Comparison of ENCODE assay signal across 12 mouse cellular contexts in genomic region chr15:77804949-77805348, GRCm38 (mm10). TPM values are rescaled to one million over a fixed set of nuclear protein-coding genes. Genes with fewer than 3 reads are reported as not detected.
DNase-seq lines count a peak whose midpoint lies in the region; ATAC-seq and TF ChIP-seq lines count a peak whose summit lies in the region.
"Had no signal": no experiment of that assay in that cellular context is flagged by ENCODE, and none has a peak within 500 bp of the region (broad histone marks: within the 10 kb centered on the region; RNA-seq: fewer than 3 reads in every experiment).

No protein-coding gene starts in this region.

- H3K9me3 ChIP-seq in kidney, embryonic 15.5 days (replicated peaks) = no peaks in the 10 kb centered on the region
- H3K9me3 ChIP-seq in embryonic facial prominence, embryonic 10.5 days = no peaks in the 10 kb centered on the region
- H3K9me3 ChIP-seq in stomach, postnatal 0 days (ENCODE audit: control insufficient read depth, low read length) = no peaks in the 10 kb centered on the region
- H3K9me3 ChIP-seq in midbrain, embryonic 10.5 days (replicated peaks) = no peaks in the 10 kb centered on the region

- H3K27me3 ChIP-seq in kidney, embryonic 15.5 days = no peaks in the 10 kb centered on the region
- no peaks in the 10 kb centered on the region for H3K27me3 ChIP-seq in embryonic facial prominence, embryonic 10.5 days (replicated peaks; ENCODE audit: low read depth, poor library complexity, severe bottlenecking)
- no peaks in the 10 kb centered on the region for H3K27me3 ChIP-seq in stomach, postnatal 0 days (ENCODE audit: control insufficient read depth, insufficient read depth, low read length)
- no peaks in the 10 kb centered on the region for H3K27me3 ChIP-seq in midbrain, embryonic 10.5 days (ENCODE audit: low read depth, poor library complexity, severe bottlenecking)

- TF ChIP-seq EP300 in stomach, postnatal 0 days (optimal IDR thresholded peaks at IDR 0.05) = no peak

- no peak overlapping the region for H3K4me2 ChIP-seq in kidney, embryonic 15.5 days
- H3K4me2 ChIP-seq in stomach, postnatal 0 days (replicated peaks; ENCODE audit: low read depth) = no peak overlapping the region

- H3K27ac ChIP-seq in kidney, embryonic 15.5 days = 0 out of 2 replicates have a peak overlapping the region, but pooled peaks have one; percentile 20
- peak overlapping the region; percentile 40; the same call in 1 of the 2 replicates for H3K27ac ChIP-seq in embryonic facial prominence, embryonic 10.5 days (replicated peaks)
- peak overlapping the region; percentile 61; the same call in 1 of the 2 replicates for H3K27ac ChIP-seq in stomach, postnatal 0 days (replicated peaks)
- no peak overlapping the region for H3K27ac ChIP-seq in midbrain, embryonic 10.5 days (replicated peaks)
- H3K27ac ChIP-seq: left cerebral cortex, adult 2 months had no signal

- H3K36me3 ChIP-seq in kidney, embryonic 15.5 days = peaks cover 92% of the 10 kb centered on the region
- H3K36me3 ChIP-seq in embryonic facial prominence, embryonic 10.5 days (replicated peaks) = peaks cover 96% of the 10 kb centered on the region
- peaks cover 41% of the 10 kb centered on the region for H3K36me3 ChIP-seq in stomach, postnatal 0 days (ENCODE audit: control insufficient read depth, insufficient read depth, low read length)
- peaks cover 70% of the 10 kb centered on the region for H3K36me3 ChIP-seq in midbrain, embryonic 10.5 days

- no peak overlapping the region for H3K4me3 ChIP-seq in kidney, embryonic 15.5 days (replicated peaks)
- H3K4me3 ChIP-seq in embryonic facial prominence, embryonic 10.5 days = no peak overlapping the region
- no peak overlapping the region for H3K4me3 ChIP-seq in stomach, postnatal 0 days (ENCODE audit: low read depth, low read length)
- no peak overlapping the region for H3K4me3 ChIP-seq in midbrain, embryonic 10.5 days
- H3K4me3 ChIP-seq: left cerebral cortex, adult 2 months had no signal

- no peak for ATAC-seq in kidney, embryonic 15.5 days (replicated peaks; ENCODE audit: low FRiP score)
- no peak for ATAC-seq in stomach, postnatal 0 days (ENCODE audit: low FRiP score, low TSS enrichment)
- ATAC-seq: midbrain, embryonic 16.5 days had no signal

- H3K4me1 ChIP-seq in kidney, embryonic 15.5 days = peaks cover 40% of the 10 kb centered on the region
- peaks cover 47% of the 10 kb centered on the region for H3K4me1 ChIP-seq in embryonic facial prominence, embryonic 10.5 days
- peaks cover 10% of the 10 kb centered on the region for H3K4me1 ChIP-seq in stomach, postnatal 0 days (replicated peaks; ENCODE audit: control insufficient read depth, insufficient read depth)
- peaks cover 8% of the 10 kb centered on the region for H3K4me1 ChIP-seq in midbrain, embryonic 10.5 days

- whole genome bisulfite sequencing in kidney, embryonic 15.5 days = 82% methylated on average over 9 of the region's 9 CpGs
- 78% methylated on average over 9 of the region's 9 CpGs for WGBS in embryonic facial prominence, embryonic 10.5 days
- WGBS in stomach, postnatal 0 days = 71% methylated on average over 9 of the region's 9 CpGs
- WGBS in midbrain, embryonic 10.5 days = 89% methylated on average over 9 of the region's 9 CpGs

- DNase-seq in cerebellum, adult 9-11 months = peak; percentile 60
- DNase-seq in cerebellum, adult 11 months = no peak
- no peak for DNase-seq in kidney, adult 18-20 months
- DNase-seq in embryonic facial prominence, embryonic 10.5 days (ENCODE audit: low spot score) = no peak
- no peak for DNase-seq in stomach, postnatal 0 days (ENCODE audit: low spot score)
- DNase-seq in midbrain, embryonic 10.5 days (ENCODE audit: low spot score) = no peak
- DNase-seq in testis, postnatal 10 days (ENCODE audit: low spot score) = no peak
- DNase-seq: gastrocnemius, postnatal 25 days had no signal

- H3K9ac ChIP-seq in kidney, embryonic 15.5 days = no peak overlapping the region
- peak overlapping the region; percentile 27; the same call in 1 of the 2 replicates for H3K9ac ChIP-seq in stomach, postnatal 0 days (ENCODE audit: low read length)

- no peak for TF ChIP-seq CTCF in stomach, postnatal 0 days (IDR thresholded peaks at IDR 0.05; ENCODE audit: low read depth)

RNA-seq across cellular contexts. Expression of gene Myh9, which starts 37.0 kb away (rescaled TPM):
- 56.2 and 60.2 TPM in 2 replicates for polyA plus RNA-seq in kidney, embryonic 15.5 days (2015; fragmentation: Nextera tagmentation; extraction: Ambion mirVana)
- 45.7 and 46.9 TPM in 2 replicates for polyA plus RNA-seq in embryonic facial prominence, embryonic 10.5 days (2016; fragmentation: Nextera tagmentation; extraction: Ambion mirVana)
- polyA plus RNA-seq in stomach, postnatal 0 days (2015; fragmentation: Nextera tagmentation; extraction: Ambion mirVana) = 27.9 and 32.9 TPM in 2 replicates
- polyA plus RNA-seq in midbrain, embryonic 10.5 days (2016; fragmentation: Nextera tagmentation; extraction: Ambion mirVana) = 29.0 and 29.4 TPM in 2 replicates

RNA-seq across cellular contexts. Expression of gene Apol8, which starts 48.1 kb away (rescaled TPM):
- polyA plus RNA-seq in kidney, embryonic 15.5 days (2015; fragmentation: Nextera tagmentation; extraction: Ambion mirVana) = 0.26 and 0.45 TPM in 2 replicates
- polyA plus RNA-seq in embryonic facial prominence, embryonic 10.5 days (2016; fragmentation: Nextera tagmentation; extraction: Ambion mirVana) = 0.14 and 0.32 TPM in 2 replicates
- polyA plus RNA-seq in stomach, postnatal 0 days (2015; fragmentation: Nextera tagmentation; extraction: Ambion mirVana) = 0.05 and 0.10 TPM in 2 replicates
- 0.07 and 0.12 TPM in 2 replicates for polyA plus RNA-seq in midbrain, embryonic 10.5 days (2016; fragmentation: Nextera tagmentation; extraction: Ambion mirVana)
- polyA plus RNA-seq: kidney, embryonic 14.5 days had no signal
